Mouse (Mus musculus): ENCODE measurements around the gene Pced1b.

GRCm38 (mm10) chr15:97281712-97282571, 35.0 kb downstream of the Pced1b start:
- no peak for TF ChIP-seq CTCF (IDR thresholded peaks at IDR 0.05; ENCODE audit: insufficient read depth, low read length)
- TF ChIP-seq POLR2A (IDR thresholded peaks at IDR 0.05; ENCODE audit: borderline replicate concordance, extremely low read depth, low read depth, low read length): no peak
